Mouse (Mus musculus) neural tube, embryonic 10.5 days (tissue): ENCODE data around the gene Slc24a2.
A peak's percentile ranks its signal among the peaks of the same experiment; 100 is the strongest.

Experiments used
- DNase-seq: peaks from one replicate; pipeline ENCODE4 v3.0.0-alpha.2; 2017; ENCODE audit warnings: low spot score; ENCODE audit errors: extremely low spot score

Gene Slc24a2

DNA sequence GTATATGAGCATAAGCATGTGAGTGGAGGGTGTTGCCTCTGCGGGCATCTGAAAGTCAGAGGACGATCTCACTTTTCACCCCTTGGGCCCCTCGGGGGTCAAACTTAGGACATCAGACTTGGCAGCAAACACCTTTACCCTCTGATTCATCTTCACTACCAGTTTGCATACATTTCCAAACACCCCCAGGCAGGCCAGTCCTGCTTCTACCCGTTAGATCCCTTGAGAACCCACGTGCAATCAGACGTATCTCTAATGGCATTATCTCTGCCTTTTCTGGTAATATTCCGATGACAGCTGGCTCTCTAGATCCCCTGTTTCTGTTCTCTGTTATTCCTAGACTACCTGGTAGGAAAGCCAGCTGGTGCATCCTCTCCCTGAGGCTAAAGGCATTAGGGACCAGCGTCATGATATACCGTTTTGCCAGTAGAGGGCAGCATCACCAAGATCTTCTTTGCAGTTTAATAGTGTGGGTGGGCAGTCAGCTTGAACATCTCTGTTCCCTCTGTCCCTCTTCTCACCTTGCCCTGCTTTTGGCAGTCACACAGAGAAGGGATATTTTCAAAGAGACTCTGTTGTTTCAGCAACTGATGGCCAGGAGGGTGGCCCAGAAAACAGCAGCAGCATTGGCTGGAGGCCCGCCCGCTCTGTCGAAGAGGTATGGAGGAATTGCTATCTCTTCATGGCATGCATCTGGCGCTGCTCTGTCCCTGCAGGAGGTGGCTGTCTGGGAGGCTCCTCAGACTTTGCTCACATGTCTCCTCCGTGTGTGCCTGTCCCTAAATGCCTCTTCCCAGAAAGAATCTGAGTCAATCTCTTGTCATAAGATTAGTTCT, 272.5 kb downstream of the Slc24a2 start:
- peak; percentile 71 for DNase-seq

DNA sequence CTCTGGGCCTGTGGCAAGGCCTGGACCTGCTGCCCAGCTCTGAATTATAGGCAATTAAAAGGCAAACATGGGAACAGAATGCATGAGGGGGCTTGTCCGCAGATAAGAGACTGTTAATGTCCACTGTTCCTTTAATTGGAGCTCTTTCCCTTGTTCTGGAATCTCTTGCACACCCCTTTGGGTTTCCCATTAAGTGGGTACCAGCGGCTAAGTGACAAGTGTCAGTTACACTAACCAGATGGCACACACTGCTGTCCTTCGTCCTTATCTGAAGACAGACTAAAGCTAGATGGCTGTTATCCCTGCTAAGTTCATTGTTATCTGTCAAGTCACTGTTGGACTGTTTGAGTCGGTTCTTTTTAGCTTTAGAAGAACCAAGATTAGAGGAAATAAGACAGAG, 274.8 kb downstream of the Slc24a2 start:
- DNase-seq = no peak

DNA sequence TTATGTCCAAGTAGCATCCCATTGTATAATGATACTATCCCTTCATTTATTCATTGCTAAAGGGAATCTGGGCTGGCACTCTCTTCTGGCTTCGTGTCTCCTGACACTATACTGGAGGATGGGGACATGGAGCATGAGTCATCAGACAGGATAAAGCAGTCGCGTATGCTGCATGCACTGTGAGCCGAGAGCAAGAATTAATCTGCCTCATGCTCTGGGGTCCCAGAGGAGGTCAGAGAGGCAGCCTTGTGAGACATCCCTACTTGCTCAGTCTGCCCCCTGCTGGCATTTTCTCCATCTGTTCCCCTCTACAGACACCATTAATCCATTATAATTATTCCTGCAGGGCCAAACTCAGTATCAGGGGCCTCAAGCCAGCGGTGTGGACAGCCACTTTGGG, 276.8 kb downstream of the Slc24a2 start:
- no peak for DNase-seq

- no peak for DNase-seq
Observed at GRCm38 (mm10) chr4:86948794-86949193, 281.5 kb downstream of the Slc24a2 start.

DNA sequence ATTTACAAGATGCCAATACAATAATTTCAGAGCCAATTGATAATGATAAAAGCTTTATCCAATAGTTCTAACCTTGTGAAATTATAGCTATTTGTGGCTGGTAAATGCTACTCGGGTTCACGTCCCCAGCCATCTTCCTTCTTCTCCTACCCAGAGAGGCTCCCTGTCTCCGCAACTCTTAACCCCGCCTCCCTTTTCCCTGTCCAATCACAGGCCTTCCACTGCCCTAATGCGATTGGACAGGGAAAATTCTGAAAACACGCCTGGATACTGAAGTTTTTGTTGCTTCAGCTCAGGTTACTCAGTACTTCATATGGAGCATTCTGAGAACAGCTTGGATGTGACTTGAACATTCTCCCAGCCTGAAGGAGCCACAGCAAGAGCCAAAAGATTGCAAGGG, 287.0 kb downstream of the Slc24a2 start:
- no peak for DNase-seq

DNA sequence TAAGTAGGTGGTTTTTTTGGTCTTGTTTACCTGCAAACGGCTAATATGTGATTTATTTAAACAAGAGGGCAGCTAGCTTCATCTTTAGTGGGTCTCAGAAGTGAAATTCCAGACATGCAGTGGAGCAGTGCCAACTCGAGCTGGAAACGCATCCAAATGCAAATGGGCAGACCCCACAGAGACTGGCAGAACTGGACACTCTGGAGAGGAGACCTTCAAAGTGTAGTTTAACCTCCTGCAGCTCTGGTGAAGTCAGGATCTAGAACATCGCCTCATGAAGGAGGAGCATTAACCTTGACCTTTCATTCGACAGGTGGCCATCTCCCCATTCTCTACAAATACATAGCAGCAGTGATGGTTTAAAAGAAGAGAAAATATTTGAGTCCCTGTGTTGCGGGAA, 287.6 kb downstream of the Slc24a2 start:
- DNase-seq = no peak

DNA sequence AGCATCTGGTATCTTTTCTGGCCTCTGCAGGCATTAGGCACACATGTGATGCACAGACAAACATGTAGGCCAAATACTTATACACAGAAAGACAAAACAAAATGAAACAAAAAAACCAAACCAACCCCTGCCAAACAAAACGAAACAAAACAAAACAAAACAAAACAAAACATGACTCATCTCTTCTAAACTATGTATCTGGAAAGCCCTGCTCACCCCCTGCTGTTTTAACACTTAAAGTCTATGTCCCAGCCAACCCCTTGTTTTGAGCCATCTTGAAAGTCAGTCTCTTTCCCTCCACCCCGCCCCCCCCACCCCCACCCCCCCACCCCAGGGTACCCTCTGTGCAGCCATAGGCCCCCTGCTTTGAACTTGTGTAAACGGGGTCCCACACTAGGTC, 293.6 kb downstream of the Slc24a2 start:
- no peak for DNase-seq

GRCm38 (mm10) chr4:86936217-86936616, 294.1 kb downstream of the Slc24a2 start:
- no peak for DNase-seq
